Mouse (Mus musculus) embryonic fibroblast, embryonic 13.5 days (primary cell): ENCODE data around the gene Tekt1. TPM values are rescaled to one million over a fixed set of nuclear protein-coding genes. Genes with fewer than 3 reads are reported as not detected.

Experiments used
- H3K27ac ChIP-seq: 2 replicates; pipeline ENCODE4 v1.5.1; 2012; ENCODE audit warnings: low read length, control low read depth, inconsistent platforms; ENCODE audit not compliant: insufficient read depth
- H3K4me1 ChIP-seq: 2 replicates; pipeline ENCODE4 v1.6.1; 2011; ENCODE audit warnings: low read length; ENCODE audit not compliant: control insufficient read depth, insufficient read depth
- H3K4me3 ChIP-seq: 2 replicates; pipeline ENCODE4 v1.5.1; 2011; ENCODE audit warnings: mild to moderate bottlenecking, control low read depth, low read length; ENCODE audit not compliant: insufficient read depth
- CTCF ChIP-seq: IDR thresholded peaks from 2 replicates; pipeline ENCODE4 v1.5.1; 2011; ENCODE audit warnings: mild to moderate bottlenecking, control low read depth, low read length, moderate library complexity, borderline replicate concordance; ENCODE audit not compliant: insufficient read depth
- POLR2A ChIP-seq: IDR thresholded peaks from 2 replicates; pipeline ENCODE4 v1.6.1; 2011; ENCODE audit warnings: low read depth, mild to moderate bottlenecking, control low read depth, low read length, moderate library complexity
- polyA plus RNA-seq: library from polyadenylated mRNA; stranded (reverse); fragments of >200 nt; gene quantifications from 2 replicates; pipeline ENCODE4 v1.2.4, GENCODE M21; 2011; ENCODE audit warnings: low read depth; ENCODE audit not compliant: missing spikeins, insufficient read length

Gene Tekt1
- polyA plus RNA-seq, 1 experiment = not detected

- H3K4me3 ChIP-seq = no peak overlapping the region
- no peak overlapping the region for H3K27ac ChIP-seq
- H3K4me1 ChIP-seq = no peaks in the 10 kb centered on the region; the same call in 1 of the 2 replicates
- TF ChIP-seq POLR2A = no peak
- TF ChIP-seq CTCF = no peak
Observed at GRCm38 (mm10) chr11:72364526-72364925, 2.3 kb upstream of the Tekt1 start.

GRCm38 (mm10) chr11:72363523-72364240, 1.4 kb upstream of the Tekt1 start:
- no peaks in the 10 kb centered on the region; the same call in 1 of the 2 replicates for H3K4me1 ChIP-seq
- H3K27ac ChIP-seq = no peak overlapping the region
- H3K4me3 ChIP-seq = no peak overlapping the region
- TF ChIP-seq CTCF (no peak), POLR2A (no peak)

GRCm38 (mm10) chr11:72361385-72362346, 576 bp downstream of the Tekt1 start:
- H3K4me3 ChIP-seq = peak overlapping the region; percentile 53
- no peak overlapping the region for H3K27ac ChIP-seq
- H3K4me1 ChIP-seq = no peaks in the 10 kb centered on the region; the same call in 1 of the 2 replicates
- TF ChIP-seq POLR2A = no peak
- no peak for TF ChIP-seq CTCF

- H3K4me1 ChIP-seq = no peaks in the 10 kb centered on the region
- H3K27ac ChIP-seq = no peak overlapping the region
- no peak overlapping the region for H3K4me3 ChIP-seq
- TF ChIP-seq POLR2A = no peak
- peak; percentile 86 for TF ChIP-seq CTCF
Observed at GRCm38 (mm10) chr11:72354971-72355728, 7.1 kb downstream of the Tekt1 start.

GRCm38 (mm10) chr11:72353186-72353585, 9.1 kb downstream of the Tekt1 start:
- Histone ChIP-seq H3K27ac (no peak overlapping the region), H3K4me3 (no peak overlapping the region), H3K4me1 (no peaks in the 10 kb centered on the region)
- no peak for TF ChIP-seq CTCF
- TF ChIP-seq POLR2A = no peak

GRCm38 (mm10) chr11:72352272-72352671, 10.0 kb downstream of the Tekt1 start:
- no peak overlapping the region for H3K27ac ChIP-seq
- TF ChIP-seq CTCF (no peak), POLR2A (no peak)
- H3K4me3 ChIP-seq = no peak overlapping the region
- no peaks in the 10 kb centered on the region for H3K4me1 ChIP-seq

GRCm38 (mm10) chr11:72349652-72350051, 12.6 kb downstream of the Tekt1 start:
- no peak for TF ChIP-seq POLR2A
- TF ChIP-seq CTCF = no peak
- H3K4me3 ChIP-seq = no peak overlapping the region
- no peak overlapping the region for H3K27ac ChIP-seq
- no peaks in the 10 kb centered on the region for H3K4me1 ChIP-seq

GRCm38 (mm10) chr11:72349016-72349415, 13.2 kb downstream of the Tekt1 start:
- Histone ChIP-seq H3K4me1 (no peaks in the 10 kb centered on the region), H3K27ac (no peak overlapping the region), H3K4me3 (no peak overlapping the region)
- TF ChIP-seq CTCF = no peak
- TF ChIP-seq POLR2A = no peak

- no peak for TF ChIP-seq CTCF
- no peak for TF ChIP-seq POLR2A
- no peaks in the 10 kb centered on the region for H3K4me1 ChIP-seq
- H3K4me3 ChIP-seq = no peak overlapping the region
- H3K27ac ChIP-seq = no peak overlapping the region
Observed at GRCm38 (mm10) chr11:72348563-72348962, 13.7 kb downstream of the Tekt1 start.
